Mouse (Mus musculus) heart, embryonic 14.5 days (tissue): Measurements from ENCODE around the gene Tenm2. TPM values are rescaled to one million over a fixed set of nuclear protein-coding genes. Genes with fewer than 3 reads are reported as not detected.
A peak's percentile ranks its signal among the peaks of the same experiment; 100 is the strongest.

ENCODE experiments used
- ATAC-seq: fragments of 200-750 bp; cut with Nextera tagmentation; 2 replicates; pipeline ENCODE4 v1.8.0; 2017; ENCODE audit warnings: low read depth, moderate TSS enrichment; ENCODE audit not compliant: insufficient number of reproducible peaks, insufficient read depth, low FRiP score
- H3K27ac ChIP-seq, 2 experiments: fragments of 200-500 bp in 1 of 2; fragments of 300-500 bp in 1 of 2; sonication (generic) in 1 of 2; replicated peaks in 1 of 2; 2 replicates each; pipeline ENCODE4 v1.5.1; 2012 to 2014; ENCODE audit warnings: low read depth in 2 of 2, low read length in 2 of 2, control low read depth in 1 of 2, mild to moderate bottlenecking in 1 of 2, mixed read lengths in 1 of 2; ENCODE audit not compliant: control insufficient read depth in 1 of 2, insufficient read depth in 1 of 2
- H3K27me3 ChIP-seq: fragments of 300-500 bp; sonication (generic); 2 replicates; pipeline ENCODE4 v1.6.1; 2014; ENCODE audit warnings: mild to moderate bottlenecking, low read length, control low read depth; ENCODE audit not compliant: control insufficient read depth, insufficient read depth
- H3K36me3 ChIP-seq: fragments of 300-500 bp; sonication (generic); 2 replicates; pipeline ENCODE4 v1.6.1; 2014; ENCODE audit warnings: mild to moderate bottlenecking, control low read depth, low read length, mixed read lengths; ENCODE audit not compliant: control insufficient read depth, insufficient read depth
- H3K4me1 ChIP-seq, 2 experiments: fragments of 200-500 bp in 1 of 2; fragments of 300-500 bp in 1 of 2; sonication (generic) in 1 of 2; 2 replicates each; pipeline ENCODE4 v1.6.1; 2012 to 2014; ENCODE audit warnings: low read length in 2 of 2, control low read depth in 1 of 2, mixed read lengths in 1 of 2; ENCODE audit not compliant: control insufficient read depth in 2 of 2, insufficient read depth in 2 of 2
- H3K4me2 ChIP-seq: fragments of 300-500 bp; sonication (generic); 2 replicates; pipeline ENCODE4 v1.6.1; 2014; ENCODE audit warnings: mild to moderate bottlenecking, low read length
- H3K4me3 ChIP-seq, 2 experiments: fragments of 200-500 bp in 1 of 2; fragments of 300-500 bp in 1 of 2; sonication (generic) in 1 of 2; 2 replicates each; pipeline ENCODE4 v1.5.1; 2012 to 2014; ENCODE audit warnings: low read length in 2 of 2, mild to moderate bottlenecking in 2 of 2, control low read depth in 1 of 2, low read depth in 1 of 2, moderate library complexity in 1 of 2; ENCODE audit not compliant: control insufficient read depth in 1 of 2, insufficient read depth in 1 of 2
- H3K9ac ChIP-seq: fragments of 300-500 bp; sonication (generic); 2 replicates; pipeline ENCODE4 v1.6.1; 2014; ENCODE audit warnings: mild to moderate bottlenecking, low read length
- H3K9me3 ChIP-seq: fragments of 300-500 bp; sonication (generic); 2 replicates; pipeline ENCODE4 v1.6.1; 2016; ENCODE audit warnings: low read length, control low read depth; ENCODE audit not compliant: control insufficient read depth
- WGBS: fragments of 180-500 bp; shearing (Covaris S2); extraction: QIAGEN DNeasy Blood & Tissue Kit; methylation state at CpG from one replicate; pipeline ENCODE4 v1.1.7; 2014; 5-methylcytosine and 5-hydroxymethylcytosine counted together
- polyA plus RNA-seq: library from polyadenylated mRNA; unstranded; fragments of >200 nt; fragmentation: Nextera tagmentation; extraction: Ambion mirVana; gene quantifications from 2 replicates; pipeline ENCODE4 v1.2.1, GENCODE M21; 2014

The Tenm2 gene
- polyA plus RNA-seq, 1 experiment from 2014 or later, result 0.96 TPM

DNA sequence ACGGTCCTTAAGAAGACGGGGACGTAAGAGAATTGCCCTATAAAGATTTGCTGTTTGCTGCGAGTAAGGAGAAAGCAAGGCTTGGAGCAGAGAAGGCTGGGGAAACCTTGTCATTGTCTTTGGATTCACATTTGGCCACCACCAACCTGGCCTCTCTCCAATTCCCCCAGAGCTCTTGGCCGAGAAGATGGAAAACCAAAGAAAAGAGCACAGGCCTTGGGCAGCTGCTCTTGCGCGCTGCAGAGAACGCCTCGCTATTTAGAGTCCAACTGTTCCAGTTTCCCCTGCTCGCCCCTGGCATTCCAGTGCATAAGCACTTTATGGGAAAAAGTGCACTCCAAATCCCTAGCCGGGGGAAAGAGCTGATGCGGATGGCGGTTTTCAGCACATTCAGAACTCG is 1139.5 kb downstream of the Tenm2 start:
- 57% methylated on average over 14 of the region's 14 CpGs for WGBS
- H3K9me3 ChIP-seq, result no peaks in the 10 kb centered on the region
- ATAC-seq, result no peak
- H3K27ac ChIP-seq, result 0 out of 4 replicates have a peak overlapping the region, but pooled peaks of 1 of the 2 experiments have one; percentile 37
- no peak overlapping the region for H3K9ac ChIP-seq
- H3K4me1 ChIP-seq, result peaks cover 5 to 10% of the 10 kb centered on the region in 2 experiments
- no peaks in the 10 kb centered on the region for H3K27me3 ChIP-seq
- no peak overlapping the region for H3K4me3 ChIP-seq
- H3K4me2 ChIP-seq, result 0 out of 2 replicates have a peak overlapping the region, but pooled peaks have one; percentile 9
- no peaks in the 10 kb centered on the region for H3K36me3 ChIP-seq

DNA sequence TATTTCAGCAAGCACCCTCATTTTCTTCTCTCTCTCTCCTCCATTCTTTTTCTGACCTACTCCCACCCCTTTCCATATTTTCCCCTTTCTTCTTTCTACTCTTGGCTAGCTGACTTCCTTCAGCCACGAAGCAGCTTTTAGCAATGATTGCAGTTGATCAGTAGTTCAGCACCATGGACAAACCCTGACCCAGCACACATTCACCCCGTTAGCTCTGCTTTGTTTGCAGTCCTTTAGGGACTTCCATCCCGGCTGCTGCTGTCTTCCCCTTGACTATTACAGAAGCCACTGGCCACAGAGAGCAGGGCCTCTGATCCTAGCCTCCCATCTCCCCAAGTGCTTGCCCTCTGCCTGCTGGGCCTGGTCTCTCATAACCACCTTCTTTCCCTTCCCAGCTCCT is 1145.6 kb downstream of the Tenm2 start:
- no peak overlapping the region for H3K4me3 ChIP-seq
- H3K4me2 ChIP-seq, result no peak overlapping the region
- H3K36me3 ChIP-seq, result no peaks in the 10 kb centered on the region
- 9% methylated on average over 3 of the region's 3 CpGs for WGBS
- ATAC-seq, result no peak
- H3K4me1 ChIP-seq, result no peaks in the 10 kb centered on the region
- H3K9ac ChIP-seq, result no peak overlapping the region
- no peak overlapping the region for H3K27ac ChIP-seq
- H3K27me3 ChIP-seq, result no peaks in the 10 kb centered on the region
- H3K9me3 ChIP-seq, result no peaks in the 10 kb centered on the region

DNA sequence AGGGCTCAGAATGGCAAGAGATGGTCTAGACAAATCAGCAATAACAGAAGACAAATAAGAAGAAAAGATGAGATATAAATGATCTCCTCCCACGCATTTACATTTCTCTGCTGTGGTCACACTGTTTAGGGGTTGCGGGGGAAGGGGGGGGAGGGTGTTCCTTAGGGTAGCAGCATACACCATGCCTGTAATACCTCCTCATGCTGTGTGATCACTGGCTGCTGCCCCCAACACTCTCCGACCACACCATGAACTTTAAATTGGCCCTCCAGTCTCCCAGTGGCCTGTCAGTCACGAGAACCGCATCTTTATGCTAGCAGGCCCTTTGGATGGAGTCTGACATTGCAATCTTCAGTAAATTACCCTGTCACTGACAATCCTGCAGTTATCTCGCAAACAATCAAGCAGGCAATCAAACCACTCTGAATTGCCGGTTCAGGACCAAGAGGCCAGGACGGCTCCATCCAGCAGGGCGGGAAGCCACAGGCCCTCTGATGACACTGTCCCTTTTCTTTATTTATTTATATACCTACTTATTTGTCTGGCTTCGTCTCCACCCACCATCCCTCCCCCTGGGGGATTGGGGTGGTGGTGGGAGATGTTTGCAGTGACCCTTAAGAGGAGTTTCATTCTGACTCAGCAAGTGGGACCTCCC is 1154.2 kb downstream of the Tenm2 start:
- no peak overlapping the region for H3K4me3 ChIP-seq
- no peaks in the 10 kb centered on the region for H3K4me1 ChIP-seq
- H3K27me3 ChIP-seq, result no peaks in the 10 kb centered on the region
- H3K27ac ChIP-seq, result no peak overlapping the region
- H3K36me3 ChIP-seq, result no peaks in the 10 kb centered on the region
- H3K9me3 ChIP-seq, result no peaks in the 10 kb centered on the region
- H3K9ac ChIP-seq, result no peak overlapping the region
- H3K4me2 ChIP-seq, result no peak overlapping the region
- ATAC-seq, result no peak
- 51% methylated on average over 10 of the region's 10 CpGs for WGBS

DNA sequence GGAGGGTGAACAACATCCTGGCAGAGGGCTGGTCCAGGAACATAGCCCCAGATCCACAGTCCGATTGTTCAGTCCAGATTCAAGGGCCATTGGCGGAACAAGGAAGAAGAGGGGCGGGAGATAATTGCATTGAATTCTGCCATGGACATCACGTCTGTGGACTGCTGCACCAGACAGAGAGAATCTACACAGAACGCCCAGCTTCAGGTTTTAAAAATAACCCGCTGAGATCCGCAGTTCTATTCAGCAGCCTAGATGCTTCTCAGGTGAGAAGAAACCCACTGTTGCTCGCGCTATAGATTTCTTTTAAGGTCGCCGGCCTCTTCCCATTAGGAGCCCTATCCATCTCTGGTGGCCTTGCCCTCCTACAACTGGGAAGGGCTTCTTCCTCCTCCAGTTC is 1155.0 kb downstream of the Tenm2 start:
- WGBS, result 61% methylated on average over 11 of the region's 11 CpGs
- no peak overlapping the region for H3K9ac ChIP-seq
- no peak overlapping the region for H3K27ac ChIP-seq
- no peak for ATAC-seq
- no peaks in the 10 kb centered on the region for H3K4me1 ChIP-seq
- H3K4me3 ChIP-seq, result no peak overlapping the region
- H3K9me3 ChIP-seq, result no peaks in the 10 kb centered on the region
- no peaks in the 10 kb centered on the region for H3K36me3 ChIP-seq
- H3K4me2 ChIP-seq, result no peak overlapping the region
- no peaks in the 10 kb centered on the region for H3K27me3 ChIP-seq

DNA sequence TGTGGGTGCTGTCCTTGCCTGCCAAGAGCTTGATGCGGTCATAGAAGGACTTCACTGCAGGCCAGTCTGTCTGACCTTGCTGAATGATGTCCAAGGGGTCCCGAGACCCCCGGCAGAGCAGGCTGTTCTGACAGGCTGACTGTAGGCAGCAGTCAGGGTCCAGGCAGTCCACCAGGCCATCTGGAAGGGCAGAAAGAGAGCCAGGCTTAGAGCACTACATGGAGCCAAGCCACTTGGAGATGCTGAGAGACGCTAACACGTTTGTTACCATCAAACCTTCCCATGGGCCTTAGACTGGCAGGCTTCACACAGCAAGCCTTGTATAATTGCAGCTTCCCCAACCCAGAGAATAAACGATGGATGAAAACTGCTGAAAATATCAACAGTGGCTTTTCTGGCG is 1157.4 kb downstream of the Tenm2 start:
- Histone ChIP-seq H3K4me2 (no peak overlapping the region), H3K27me3 (no peaks in the 10 kb centered on the region), H3K4me3 (no peak overlapping the region), H3K27ac (no peak overlapping the region), H3K9me3 (no peaks in the 10 kb centered on the region), H3K36me3 (no peaks in the 10 kb centered on the region), H3K4me1 (no peaks in the 10 kb centered on the region), H3K9ac (no peak overlapping the region)
- WGBS, result 78% methylated on average over 7 of the region's 7 CpGs
- ATAC-seq, result no peak

DNA sequence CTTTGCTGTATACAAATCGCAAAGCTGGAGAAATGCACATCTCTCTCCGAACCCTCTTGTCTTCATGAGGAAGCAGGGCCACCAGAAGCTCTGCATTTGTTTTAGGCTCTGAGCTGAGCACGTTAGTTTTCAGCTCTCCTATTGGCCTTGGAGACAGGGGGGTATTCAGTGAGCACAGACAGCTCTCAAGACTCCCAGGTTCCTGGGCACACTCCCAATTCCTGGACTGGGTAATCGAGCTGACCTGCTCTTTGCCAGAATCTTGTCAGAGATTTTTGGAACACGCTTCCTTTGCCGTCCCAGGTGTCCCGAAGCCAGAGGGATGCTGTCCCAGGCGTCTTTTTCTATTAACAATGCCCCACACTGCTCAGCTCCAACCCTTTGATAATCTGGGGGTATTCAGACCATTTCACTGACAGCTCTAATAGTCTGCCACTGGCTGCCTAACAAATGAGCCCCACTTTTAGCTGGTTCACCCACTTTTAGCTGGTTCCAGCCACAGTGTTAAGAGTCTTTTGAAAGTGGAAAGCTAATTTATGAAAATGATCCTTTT is 1161.7 kb downstream of the Tenm2 start:
- no peak overlapping the region for H3K9ac ChIP-seq
- no peaks in the 10 kb centered on the region for H3K36me3 ChIP-seq
- H3K27me3 ChIP-seq, result no peaks in the 10 kb centered on the region
- H3K4me2 ChIP-seq, result no peak overlapping the region
- H3K4me3 ChIP-seq, result no peak overlapping the region
- ATAC-seq, result no peak
- H3K27ac ChIP-seq, result no peak overlapping the region
- peaks cover 4 to 7% of the 10 kb centered on the region in 2 experiments; a peak in 2 of 4 replicates for H3K4me1 ChIP-seq
- WGBS, result 73% methylated on average over 8 of the region's 8 CpGs
- no peaks in the 10 kb centered on the region for H3K9me3 ChIP-seq

DNA sequence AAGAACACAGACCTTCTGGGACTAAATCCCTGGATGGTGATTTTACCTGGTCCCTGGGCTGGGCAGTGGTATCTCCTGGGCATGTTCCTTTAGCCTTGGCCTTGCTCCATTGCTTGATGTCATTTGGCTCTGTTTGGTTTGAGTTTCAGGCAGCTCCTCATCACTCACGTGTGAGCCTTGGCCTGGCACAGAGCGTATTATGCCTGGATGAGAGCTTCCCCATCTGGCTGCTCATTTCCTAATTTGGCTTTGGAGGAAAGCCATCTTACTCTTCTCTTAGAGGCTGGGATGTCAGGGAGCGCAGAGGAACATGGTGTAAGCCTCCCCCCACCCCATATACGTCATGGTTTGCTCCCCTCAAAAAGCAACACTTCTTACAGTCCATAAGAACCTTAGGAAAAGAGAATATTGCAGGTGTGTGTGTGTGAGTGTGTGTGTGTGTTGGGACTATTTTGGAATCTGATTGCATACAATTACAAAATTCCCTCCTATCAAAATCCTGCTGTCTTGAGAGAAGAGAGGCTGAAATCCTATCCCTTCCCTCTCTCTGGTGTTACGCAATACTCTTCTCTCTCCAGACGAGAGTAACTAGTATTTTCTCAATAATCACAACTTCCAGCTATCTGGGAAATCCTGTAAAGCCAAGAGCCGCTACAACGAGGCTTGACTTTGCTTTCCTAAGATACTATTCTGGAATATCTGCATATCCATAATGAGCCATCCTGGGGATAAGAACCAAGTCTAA is 1162.5 kb downstream of the Tenm2 start:
- no peak overlapping the region for H3K9ac ChIP-seq
- no peaks in the 10 kb centered on the region for H3K27me3 ChIP-seq
- 77% methylated on average over 8 of the region's 8 CpGs for WGBS
- no peak overlapping the region for H3K27ac ChIP-seq
- H3K4me3 ChIP-seq, result no peak overlapping the region
- no peak for ATAC-seq
- H3K4me2 ChIP-seq, result no peak overlapping the region
- no peaks in the 10 kb centered on the region for H3K36me3 ChIP-seq
- H3K9me3 ChIP-seq, result no peaks in the 10 kb centered on the region
- H3K4me1 ChIP-seq, result peaks cover 4 to 7% of the 10 kb centered on the region in 2 experiments; a peak in 2 of 4 replicates
